Mouse (Mus musculus): Measurements from ENCODE around the gene Ccnd2.

Gene Ccnd2

GRCm38 (mm10) chr6:127152106-127152951 is at the start of gene Ccnd2:
Gene Ccnd2 (minus strand): TSS chr6:127152193.
- peak; percentile 52 for DNase-seq (ENCODE audit: low read depth)

GRCm38 (mm10) chr6:127196985-127197384 is 45.0 kb upstream of the Ccnd2 start:
- no peak for DNase-seq (ENCODE audit: low read depth)

- DNase-seq (ENCODE audit: low read depth), result no peak
These were observed 29.3 kb upstream of the Ccnd2 start for GRCm38 (mm10) chr6:127181296-127181695.

GRCm38 (mm10) chr6:127179056-127179759 is 27.2 kb upstream of the Ccnd2 start:
- no peak for DNase-seq (ENCODE audit: low read depth)

GRCm38 (mm10) chr6:127177962-127178361 is 26.0 kb upstream of the Ccnd2 start:
- no peak for DNase-seq (ENCODE audit: low read depth)

GRCm38 (mm10) chr6:127177441-127177840 is 25.4 kb upstream of the Ccnd2 start:
- DNase-seq (ENCODE audit: low read depth), result no peak

- no peak for DNase-seq (ENCODE audit: low read depth)
These were observed 20.5 kb upstream of the Ccnd2 start for GRCm38 (mm10) chr6:127172461-127172860.

- DNase-seq (ENCODE audit: low read depth), result no peak
These were observed 18.7 kb upstream of the Ccnd2 start for GRCm38 (mm10) chr6:127170734-127171133.

- no peak for DNase-seq (ENCODE audit: low read depth)
These were observed 13.7 kb upstream of the Ccnd2 start for GRCm38 (mm10) chr6:127165663-127166062.

- DNase-seq (ENCODE audit: low read depth), result no peak
These were observed 10.8 kb upstream of the Ccnd2 start for GRCm38 (mm10) chr6:127162842-127163241.

GRCm38 (mm10) chr6:127157321-127157720 is 5.3 kb upstream of the Ccnd2 start:
- no peak for DNase-seq (ENCODE audit: low read depth)

GRCm38 (mm10) chr6:127155468-127155867 is 3.5 kb upstream of the Ccnd2 start:
- no peak for DNase-seq (ENCODE audit: low read depth)

GRCm38 (mm10) chr6:127154708-127155268 is 2.8 kb upstream of the Ccnd2 start:
- no peak for DNase-seq (ENCODE audit: low read depth)

- DNase-seq (ENCODE audit: low read depth), result no peak
These were observed 2.1 kb upstream of the Ccnd2 start for GRCm38 (mm10) chr6:127153972-127154707.

- no peak for DNase-seq (ENCODE audit: low read depth)
These were observed 1.4 kb upstream of the Ccnd2 start for GRCm38 (mm10) chr6:127153296-127153800.

- DNase-seq (ENCODE audit: low read depth), result peak; percentile 67
These were observed 358 bp downstream of the Ccnd2 start for GRCm38 (mm10) chr6:127151565-127152105.

GRCm38 (mm10) chr6:127150663-127151564 is 1.1 kb downstream of the Ccnd2 start:
- peak; percentile 69 for DNase-seq (ENCODE audit: low read depth)

- no peak for DNase-seq (ENCODE audit: low read depth)
These were observed 1.9 kb downstream of the Ccnd2 start for GRCm38 (mm10) chr6:127149944-127150662.

GRCm38 (mm10) chr6:127149303-127149943 is 2.6 kb downstream of the Ccnd2 start:
- no peak for DNase-seq (ENCODE audit: low read depth)

All from c-Kit-positive CD71-positive TER-119-negative erythroid progenitor cells, embryonic 14.5 days (primary cell).